Mouse (Mus musculus) embryonic stem cell, embryonic (primary cell): ENCODE results near the gene Tstd2.

Source experiments
- CTCF ChIA-PET, 4 experiments: fragments of 300-600 bp in 2 of 4; fragments of 350-600 bp in 2 of 4; sonication (Branson Sonifier 250); formaldehyde crosslinking; loops; one replicate each; lab custom pipeline; 2022; ENCODE audit warnings: inconsistent platforms in 2 of 4; lab: Charles Lee
- POLR2A ChIA-PET, 4 experiments: fragments of 300-600 bp in 2 of 4; fragments of 350-600 bp in 2 of 4; sonication (Branson Sonifier 250); formaldehyde crosslinking; loops; one replicate each; lab custom pipeline; 2022; ENCODE audit warnings: antibody characterized with exemption in 4 of 4, inconsistent platforms in 1 of 4; lab: Charles Lee

Gene Tstd2

DNA sequence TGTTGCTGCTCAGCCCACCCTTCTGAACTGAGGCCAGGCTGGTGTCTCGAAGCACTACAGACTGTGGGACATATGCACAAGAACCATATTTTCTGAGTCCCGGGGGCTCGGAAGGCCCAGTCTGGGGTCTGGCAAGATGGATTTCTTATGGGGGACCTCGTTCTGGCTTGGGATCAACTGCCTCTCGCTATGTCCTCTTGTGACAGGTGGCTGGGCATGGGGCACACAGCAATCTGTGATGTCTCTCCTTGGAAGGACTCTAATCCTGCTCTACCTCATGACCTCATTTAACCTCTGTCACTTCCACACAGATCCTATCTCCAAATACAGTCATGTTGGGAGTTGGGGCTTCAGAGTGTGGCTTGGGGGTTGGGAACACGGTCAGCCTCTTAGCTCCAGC lies 65.9 kb downstream of the Tstd2 start:
- ChIA-PET CTCF (no interaction called here), POLR2A (interaction anchor here in 1 of 4 experiments (0.7 kb wide), 1 partner anchor 22 kb away, joined by 4 read pairs; no protein-coding TSS in a partner anchor)

- ChIA-PET CTCF (no interaction called here), POLR2A (interaction anchor here in 1 of 4 experiments (0.6 kb wide), 1 partner anchor 38 kb away, joined by 6 read pairs; no protein-coding TSS in a partner anchor)
These were observed 68.5 kb downstream of the Tstd2 start for GRCm38 (mm10) chr4:46069851-46070482.

- ChIA-PET CTCF (no interaction called here), POLR2A (no interaction called here)
These were observed 69.9 kb downstream of the Tstd2 start for GRCm38 (mm10) chr4:46068573-46068972.

GRCm38 (mm10) chr4:46068060-46068459 lies 70.4 kb downstream of the Tstd2 start:
- CTCF ChIA-PET, result no interaction called here
- POLR2A ChIA-PET, result no interaction called here

DNA sequence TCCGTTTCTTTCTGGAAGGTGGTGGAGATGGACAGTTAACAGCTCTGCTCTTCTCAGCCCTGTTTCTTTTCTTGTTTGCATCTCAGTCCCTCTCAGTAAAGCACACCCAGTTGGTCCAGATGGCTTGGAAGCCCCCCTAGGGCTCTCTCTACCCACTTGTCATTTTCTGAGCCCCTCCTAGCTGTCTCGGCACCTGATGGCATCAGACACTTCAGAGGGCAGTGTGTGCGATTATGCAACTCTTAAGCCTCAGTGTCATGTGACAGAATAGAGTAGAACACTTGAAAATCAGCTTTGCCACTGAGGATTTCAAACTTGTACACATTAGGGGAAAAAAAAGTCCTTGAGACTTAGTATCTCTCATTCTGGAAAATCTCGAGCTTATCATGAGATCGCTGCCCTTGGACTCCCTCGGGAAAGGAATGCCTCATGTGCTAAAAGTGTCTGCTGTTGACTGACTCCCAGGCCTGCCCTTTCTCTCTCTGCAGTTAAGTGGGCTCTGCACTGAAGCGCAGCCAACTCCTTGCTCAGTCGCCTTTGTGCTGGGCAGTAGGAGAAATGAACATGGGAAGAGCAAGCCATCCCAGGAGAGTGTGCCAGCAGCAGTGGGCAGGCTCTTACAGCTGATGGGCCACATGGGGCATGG lies 72.7 kb downstream of the Tstd2 start:
- CTCF ChIA-PET, result no interaction called here

DNA sequence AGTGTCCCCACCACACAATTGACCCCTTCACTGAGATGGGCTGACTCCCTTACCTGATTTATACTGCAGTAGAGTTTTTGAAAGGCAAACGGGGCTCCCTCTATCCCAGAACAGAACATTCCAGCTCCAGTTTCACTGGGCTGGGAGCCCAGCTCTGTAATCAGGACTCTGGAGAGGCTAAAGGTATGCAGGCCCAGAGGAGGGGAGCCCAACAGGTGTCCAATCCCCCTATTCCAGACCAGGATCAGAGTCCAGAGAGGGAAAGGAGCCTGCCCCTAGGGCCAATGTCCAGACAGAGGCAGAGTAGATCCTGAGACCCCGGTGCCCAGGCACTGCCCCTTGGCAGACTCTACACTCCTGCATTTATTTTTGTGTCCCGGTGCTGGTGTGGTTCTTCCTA lies 73.5 kb downstream of the Tstd2 start:
- CTCF ChIA-PET, result no interaction called here
- POLR2A ChIA-PET, result no interaction called here

More for the DNA sequence above, 72.7 kb downstream of the Tstd2 start:
- POLR2A ChIA-PET, result no interaction called here
